Mouse (Mus musculus) right cerebral cortex, postnatal 14 days (tissue): ENCODE measurements at regions not wholly inside any gene's neighbourhood (a gene's known extent, or its start where the extent isn't known, plus 50 kb on each side); places are given as distances from the start of the nearest gene placed in this dataset.

Source experiments
- DNase-seq: peaks from one replicate; pipeline ENCODE4 v3.0.0; 2022

- DNase-seq: no peak
Measured at GRCm38 (mm10) chr11:64801351-64801750, 177.5 kb upstream of the Elac2 start.

- DNase-seq: no peak
Measured at GRCm38 (mm10) chr11:64805567-64805966, 173.3 kb upstream of the Elac2 start.

- DNase-seq: no peak
Measured at GRCm38 (mm10) chr11:64812408-64812807, 166.4 kb upstream of the Elac2 start.

DNA sequence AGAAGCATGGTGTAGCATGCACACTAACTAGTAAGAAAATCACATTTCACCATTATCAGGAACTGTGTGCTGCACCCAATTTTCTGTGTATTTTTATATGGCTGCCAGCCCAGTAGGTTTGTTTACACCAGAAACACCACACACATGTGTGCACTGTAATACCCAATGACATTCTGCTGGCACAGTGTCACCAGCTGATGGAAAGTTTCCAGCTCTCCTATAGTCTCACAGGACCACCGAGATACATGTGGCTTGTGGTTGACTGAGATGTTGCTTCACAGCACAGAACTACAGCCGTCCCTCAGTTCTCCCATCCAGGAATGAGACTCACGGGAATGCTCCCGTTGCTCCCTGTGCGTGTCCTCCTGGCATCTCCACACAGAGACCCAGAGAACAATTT, 149.4 kb upstream of the Elac2 start:
- DNase-seq: no peak

- no peak for DNase-seq
Measured at GRCm38 (mm10) chr11:64832453-64832852, 146.4 kb upstream of the Elac2 start.

- no peak for DNase-seq
Measured at GRCm38 (mm10) chr11:64833786-64834185, 145.1 kb upstream of the Elac2 start.

GRCm38 (mm10) chr11:64836771-64837170, 142.1 kb upstream of the Elac2 start:
- no peak for DNase-seq

GRCm38 (mm10) chr11:64841092-64841491, 137.7 kb upstream of the Elac2 start:
- no peak for DNase-seq

DNA sequence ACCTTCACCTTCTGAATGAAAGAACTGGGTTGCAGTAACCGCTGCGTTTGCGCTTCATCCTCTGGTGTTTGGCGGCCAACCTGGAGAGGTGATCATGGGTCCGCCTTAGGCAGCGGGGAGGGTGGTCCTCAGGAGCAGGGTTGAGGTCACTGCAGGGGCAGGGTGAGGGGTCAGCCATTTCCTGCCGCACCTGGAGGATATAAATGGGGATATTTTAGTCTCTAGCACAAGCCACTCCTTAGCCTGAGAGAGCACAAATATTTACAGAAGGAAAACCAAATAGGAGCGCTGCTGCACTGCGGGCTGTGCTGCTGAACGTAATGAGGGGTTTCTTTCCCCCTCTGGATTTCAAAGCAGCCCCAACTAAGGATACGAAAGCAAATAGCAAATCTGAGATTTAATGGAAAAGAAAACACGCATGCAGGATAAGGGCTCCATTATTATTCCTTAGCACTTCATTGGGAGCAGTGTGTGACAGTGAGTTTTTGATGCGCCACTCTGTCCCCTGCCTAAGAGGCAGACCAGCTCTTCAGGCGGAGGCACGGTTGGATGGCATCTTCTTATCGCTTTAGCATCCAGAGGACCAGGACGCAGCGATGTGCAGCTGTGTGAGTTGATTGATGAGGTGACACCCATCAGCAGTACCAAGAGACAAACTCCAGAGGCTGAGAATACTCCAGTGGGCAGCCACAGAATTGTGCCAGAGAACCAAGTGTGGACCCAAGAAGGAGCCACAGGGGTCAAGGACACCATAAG, 135.9 kb upstream of the Elac2 start:
- no peak for DNase-seq

- DNase-seq: no peak
Measured at GRCm38 (mm10) chr11:64846577-64847147, 132.2 kb upstream of the Elac2 start.

GRCm38 (mm10) chr11:64859636-64860035, 119.2 kb upstream of the Elac2 start:
- no peak for DNase-seq

DNA sequence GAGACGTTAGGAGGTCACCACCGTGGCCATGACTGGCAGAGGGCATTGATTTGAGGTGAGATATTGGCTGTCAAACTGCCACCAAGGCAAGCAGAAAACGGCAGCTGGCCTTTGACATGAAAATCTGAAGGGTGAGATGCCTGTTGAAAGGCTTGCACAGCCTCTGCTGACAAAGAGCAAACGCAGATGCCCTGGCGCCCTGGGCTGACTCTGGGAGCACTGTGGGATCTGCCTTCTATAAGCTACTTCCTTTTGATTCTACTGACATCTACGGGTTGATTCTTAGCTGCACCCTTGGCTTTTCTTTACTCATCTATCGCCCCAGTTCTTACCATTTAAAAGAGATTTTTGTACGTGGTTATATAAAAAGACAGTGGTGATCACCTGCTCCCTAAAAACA, 98.2 kb upstream of the Elac2 start:
- DNase-seq: no peak

DNA sequence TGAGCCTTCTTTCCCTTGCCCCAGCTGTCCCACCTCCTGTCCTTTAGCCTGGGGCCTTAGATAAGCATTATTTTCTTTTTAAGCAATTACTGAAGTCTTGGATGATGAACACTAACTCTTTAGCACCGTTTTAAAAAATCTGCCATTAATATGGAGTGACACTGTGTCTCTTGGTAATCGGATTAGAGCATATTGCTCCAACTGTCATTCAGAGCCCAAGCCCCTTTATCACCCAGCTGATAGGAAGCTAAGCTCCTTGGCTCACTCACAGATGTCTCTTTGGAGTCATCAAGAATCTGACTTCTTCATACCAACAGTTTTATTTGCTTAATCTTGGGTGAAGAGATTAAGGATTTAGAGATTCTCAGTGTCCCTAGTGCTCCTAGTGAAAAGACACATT, 94.3 kb upstream of the Elac2 start:
- DNase-seq: no peak

- no peak for DNase-seq
Measured at GRCm38 (mm10) chr11:64889335-64890020, 89.4 kb upstream of the Elac2 start.

DNA sequence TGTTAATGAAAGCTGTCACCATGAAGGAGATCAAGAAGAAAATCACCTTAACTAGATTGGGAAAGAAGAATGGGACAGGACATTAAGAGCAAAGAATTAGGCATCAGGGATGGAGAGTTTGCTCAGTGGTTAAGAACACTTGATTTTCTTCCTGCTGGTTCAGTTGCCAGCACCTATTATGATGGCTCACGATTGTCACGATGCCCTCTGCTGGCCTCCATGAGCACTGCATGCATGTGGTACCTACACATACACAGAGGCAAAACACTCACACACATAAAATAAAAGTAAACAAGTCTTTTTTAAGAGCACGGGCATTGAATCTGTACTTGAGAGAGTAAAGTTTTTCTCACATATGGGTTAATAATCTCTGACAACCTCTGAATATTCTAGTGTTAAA, 88.1 kb upstream of the Elac2 start:
- peak; percentile 17 for DNase-seq

DNA sequence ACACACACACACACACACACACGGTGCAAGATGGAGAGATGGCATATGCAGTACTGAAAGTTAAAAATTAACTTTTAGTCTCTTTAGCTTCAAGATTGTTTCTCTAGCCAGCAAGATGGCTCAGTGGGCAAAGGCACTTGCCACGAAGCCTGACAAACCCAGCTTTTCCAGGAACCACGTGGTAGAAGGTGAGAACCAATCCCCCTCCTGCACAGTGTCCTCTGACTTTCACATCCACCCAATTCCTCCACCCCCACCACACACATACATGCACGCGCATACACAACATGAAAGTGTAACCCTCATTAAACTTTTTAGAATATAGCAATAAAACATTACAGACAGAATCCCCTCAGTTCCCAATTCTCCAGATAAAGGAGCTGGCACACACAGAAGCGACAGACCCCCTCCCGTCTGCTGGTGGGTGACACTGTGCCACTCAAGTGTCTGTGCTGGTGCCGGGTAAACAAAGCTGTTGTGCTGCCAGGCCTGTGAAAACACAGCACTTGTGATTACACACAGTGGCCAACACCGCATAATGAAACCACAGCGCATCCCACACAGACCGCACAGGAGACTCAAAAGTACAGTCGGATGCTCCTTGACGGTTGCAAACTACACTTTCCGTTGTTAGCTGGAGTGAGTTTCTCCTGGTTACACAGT, 82.9 kb upstream of the Elac2 start:
- no peak for DNase-seq

DNA sequence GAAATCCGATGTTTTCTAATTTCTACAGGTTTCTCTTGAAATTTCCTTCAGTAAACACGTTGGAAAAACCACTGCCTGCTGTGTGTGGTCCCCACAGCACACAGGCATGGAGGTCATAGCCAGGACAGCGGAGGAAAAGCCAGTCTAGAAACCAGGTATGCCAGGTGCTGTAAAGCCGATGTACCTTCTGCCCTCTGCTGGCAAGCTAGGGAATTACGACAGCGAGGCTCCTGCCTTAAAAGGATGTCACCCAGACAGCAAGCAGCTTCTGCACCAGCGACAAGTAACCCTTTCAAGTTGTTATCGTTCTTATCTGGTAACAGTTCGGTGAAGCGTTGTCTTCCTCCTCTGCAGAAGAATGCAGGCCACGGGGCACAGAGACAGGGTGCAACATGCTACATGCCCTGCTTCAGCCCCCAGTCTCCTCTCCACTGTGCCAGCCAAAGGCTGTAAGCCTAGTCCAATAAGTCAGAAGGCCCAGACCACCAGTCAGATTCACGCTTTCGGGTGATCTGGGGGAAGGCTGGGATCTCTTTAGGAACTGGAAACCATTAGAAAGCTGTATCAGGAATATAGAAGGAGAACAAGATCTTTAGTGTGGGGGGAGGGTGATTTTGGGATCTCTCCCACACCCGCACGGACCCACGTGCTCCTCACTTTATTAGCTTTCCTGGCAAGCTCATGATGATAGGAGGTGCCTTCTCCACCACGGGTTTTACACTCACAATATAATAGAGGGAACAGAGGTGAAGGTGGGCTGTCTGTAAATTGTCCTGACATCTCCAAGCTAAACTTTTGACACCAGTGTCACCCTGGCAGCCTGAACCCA, 79.9 kb upstream of the Elac2 start:
- peak; percentile 82 for DNase-seq

- DNase-seq: no peak
Measured at GRCm38 (mm10) chr11:64899587-64900278, 79.1 kb upstream of the Elac2 start.

GRCm38 (mm10) chr11:64916783-64917182, 62.1 kb upstream of the Elac2 start:
- DNase-seq: no peak

DNA sequence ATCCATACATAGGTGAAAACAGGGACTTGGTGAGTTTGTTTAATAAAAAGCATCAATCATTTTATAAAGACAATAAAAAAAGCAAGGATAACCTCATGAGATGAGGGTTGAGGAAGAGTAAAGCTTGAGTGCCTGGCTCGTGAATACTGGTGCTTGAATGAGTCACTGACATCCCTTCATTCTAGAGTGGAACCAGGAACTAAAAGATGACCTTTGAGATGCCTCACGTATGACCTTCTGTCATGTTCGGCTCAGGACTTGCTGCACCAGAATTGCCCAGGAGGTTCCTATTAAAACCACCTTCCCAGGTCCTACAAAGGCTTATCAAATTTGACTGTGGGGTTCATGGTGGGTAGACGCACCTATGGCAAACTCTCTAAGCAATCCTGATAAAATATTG, 61.5 kb upstream of the Elac2 start:
- DNase-seq: no peak

DNA sequence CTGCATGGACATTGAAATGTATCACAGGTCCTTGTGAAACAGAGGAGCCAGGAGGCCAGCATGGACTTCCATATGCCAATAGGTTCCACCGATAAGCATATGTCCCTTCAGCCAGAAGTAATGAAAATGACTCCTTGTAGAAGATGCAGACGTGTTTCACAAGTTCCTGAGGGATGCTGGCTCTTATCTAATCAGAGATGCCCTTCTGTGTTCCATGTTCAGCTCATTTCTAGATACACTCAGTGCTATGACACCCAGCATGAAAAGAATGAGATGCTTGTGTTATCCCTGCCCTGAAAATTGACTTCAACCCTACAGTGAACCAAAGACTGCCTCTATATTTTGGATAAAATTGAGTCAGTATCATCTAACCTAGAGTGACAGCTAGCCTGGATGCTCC, 53.8 kb upstream of the Elac2 start:
- no peak for DNase-seq

DNA sequence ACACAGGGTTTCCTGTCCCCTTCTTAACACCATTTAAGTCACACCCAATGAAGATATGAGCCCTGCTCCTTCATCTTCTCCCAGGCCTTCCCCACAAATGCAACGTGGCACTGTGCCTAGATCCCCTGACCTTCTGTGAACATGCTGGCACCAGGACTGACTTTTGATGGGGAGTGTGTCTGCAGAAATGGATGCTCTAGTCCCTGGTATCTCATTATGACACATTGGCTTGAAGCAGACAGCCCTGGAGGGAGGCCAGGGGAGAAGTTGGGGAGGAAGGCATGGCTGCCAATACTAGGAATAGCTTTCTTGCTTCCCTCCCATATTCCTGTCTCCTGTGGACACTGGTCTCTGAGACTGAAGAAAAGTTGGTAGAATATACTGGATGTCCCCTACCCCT, 52.9 kb upstream of the Elac2 start:
- no peak for DNase-seq
